In the genomic region with DNA sequence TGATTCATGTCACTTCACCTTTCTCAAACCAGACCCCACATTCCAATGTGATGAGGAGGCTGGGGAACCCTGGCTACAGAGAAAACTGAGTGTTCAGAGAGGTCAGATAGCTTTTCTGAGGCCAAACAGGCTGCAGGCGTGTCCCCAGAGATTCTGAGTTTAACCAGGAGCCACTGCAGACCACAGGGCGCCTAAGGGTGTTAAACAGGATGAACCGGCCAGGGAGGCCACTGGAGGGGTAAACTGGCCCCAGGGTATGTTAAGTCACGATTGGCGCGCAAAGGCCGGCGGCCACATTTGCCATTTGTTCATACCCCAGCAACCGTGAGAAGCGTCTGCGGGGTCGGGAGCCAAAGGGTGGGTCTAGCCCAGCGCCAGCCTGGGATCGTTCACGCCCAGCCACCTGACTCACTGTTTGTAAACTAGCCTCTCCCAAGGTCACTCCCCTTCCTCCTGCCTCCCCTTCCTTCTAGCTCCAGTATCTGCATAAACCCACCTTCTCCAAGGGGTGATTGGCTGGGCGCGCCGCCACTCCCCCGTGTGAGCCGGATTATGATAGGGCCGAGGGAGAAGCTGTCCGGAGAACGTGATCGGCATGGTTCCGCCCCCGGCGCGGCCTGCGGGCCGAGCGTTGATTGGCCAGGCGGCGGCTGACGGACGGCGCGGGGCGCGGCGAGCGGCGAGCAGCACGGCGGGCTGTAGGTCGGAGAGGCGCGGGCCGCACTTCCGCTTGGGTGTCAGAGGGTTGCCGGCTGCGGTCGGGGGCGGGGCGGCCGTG, we compare ENCODE assay signal across 8 mouse cellular contexts. TPM values are rescaled to one million over a fixed set of nuclear protein-coding genes. Genes with fewer than 3 reads are reported as not detected.
DNase-seq lines count a peak whose midpoint lies in the region; ATAC-seq and TF ChIP-seq lines count a peak whose summit lies in the region.

A gene (plus strand): TSS at position 646 of the 778 bp plus-strand sequence.

- H3K9me3 ChIP-seq in embryonic facial prominence, embryonic 14.5 days (ENCODE audit: control insufficient read depth, low read length), result peaks cover 1% of the 10 kb centered on the region; the same call in 1 of the 2 replicates
- H3K9me3 ChIP-seq in limb, embryonic 13.5 days, result no peaks in the 10 kb centered on the region
- H3K9me3 ChIP-seq in midbrain, embryonic 16.5 days (replicated peaks; ENCODE audit: control insufficient read depth, low read length, poor library complexity, severe bottlenecking), result no peaks in the 10 kb centered on the region

- H3K4me1 ChIP-seq in embryonic facial prominence, embryonic 14.5 days (ENCODE audit: control insufficient read depth, insufficient read depth, low read length), result peaks cover 9% of the 10 kb centered on the region; the same call in 1 of the 2 replicates
- H3K4me1 ChIP-seq in heart, adult 2 months (ENCODE audit: control insufficient read depth, insufficient read depth, low read length), result peaks cover 20% of the 10 kb centered on the region
- H3K4me1 ChIP-seq in limb, embryonic 13.5 days, result peaks cover 22% of the 10 kb centered on the region
- peaks cover 30% of the 10 kb centered on the region for H3K4me1 ChIP-seq in midbrain, embryonic 16.5 days (ENCODE audit: control insufficient read depth, insufficient read depth, low read length)

- no peak for TF ChIP-seq CTCF in heart, adult 2 months (IDR thresholded peaks at IDR 0.05)

- H3K9ac ChIP-seq in embryonic facial prominence, embryonic 14.5 days (ENCODE audit: low read depth, low read length), result peak within 1 kb of the TSS; percentile 82
- H3K9ac ChIP-seq in heart, adult 2 months (ENCODE audit: low read depth, low read length), result peak within 1 kb of the TSS; percentile 84
- H3K9ac ChIP-seq in limb, embryonic 13.5 days, result peak within 1 kb of the TSS; percentile 90
- peak within 1 kb of the TSS; percentile 72 for H3K9ac ChIP-seq in midbrain, embryonic 16.5 days (ENCODE audit: low read depth, low read length)

- ATAC-seq in embryonic facial prominence, embryonic 14.5 days (ENCODE audit: low read depth), result peak; percentile 99
- peak; percentile 99 for ATAC-seq in limb, embryonic 13.5 days (ENCODE audit: low FRiP score, low read depth)
- ATAC-seq in midbrain, embryonic 16.5 days, result peak; percentile 98

- WGBS in embryonic facial prominence, embryonic 14.5 days, result under 1% methylated on average over 17 of the region's 55 CpGs
- under 1% methylated on average over 55 of the region's 55 CpGs for WGBS in heart, adult 2 months
- WGBS in limb, embryonic 13.5 days, result under 1% methylated on average over 55 of the region's 55 CpGs
- WGBS in midbrain, embryonic 16.5 days, result under 1% methylated on average over 53 of the region's 55 CpGs

- H3K4me2 ChIP-seq in embryonic facial prominence, embryonic 14.5 days (ENCODE audit: low read depth, low read length), result peak within 1 kb of the TSS; percentile 74
- peak within 1 kb of the TSS; percentile 94 for H3K4me2 ChIP-seq in limb, embryonic 13.5 days (replicated peaks)
- H3K4me2 ChIP-seq in midbrain, embryonic 16.5 days (ENCODE audit: low read length), result peak within 1 kb of the TSS; percentile 74

- peak; percentile 100 for DNase-seq in 3T3-L1 (ENCODE audit: low read depth, low spot score)
- peak; percentile 98 to 99 for DNase-seq in adrenal gland, postnatal 4 days (ENCODE audit: low spot score in 2 of 2)
- peak; percentile 99 for DNase-seq in embryonic facial prominence, embryonic 14.5 days (ENCODE audit: low spot score)
- DNase-seq in heart, adult 2 months, result peak; percentile 100
- DNase-seq in kidney, adult 8-10 months, result peak; percentile 100
- peak; percentile 97 to 99 for DNase-seq in spleen, postnatal 10 days (ENCODE audit: low spot score in 2 of 2)

- TF ChIP-seq EP300 in heart, adult 2 months (IDR thresholded peaks at IDR 0.05; ENCODE audit: insufficient read depth, low read depth, low read length), result peak; percentile 37; the same call in 1 of the 2 replicates

- H3K36me3 ChIP-seq in embryonic facial prominence, embryonic 14.5 days (ENCODE audit: control insufficient read depth, insufficient read depth, low read length), result no peaks in the 10 kb centered on the region
- no peaks in the 10 kb centered on the region for H3K36me3 ChIP-seq in heart, adult 2 months (ENCODE audit: control insufficient read depth, insufficient read depth, low read length)
- H3K36me3 ChIP-seq in limb, embryonic 13.5 days, result peaks cover 6% of the 10 kb centered on the region
- H3K36me3 ChIP-seq in midbrain, embryonic 16.5 days (ENCODE audit: control insufficient read depth, insufficient read depth, low read length), result no peaks in the 10 kb centered on the region

- intact Hi-C loops in heart, adult 2 months (cut with DNase I), result loop anchor here (2.0 to 5.0 kb wide), 4 partner anchors 47 to 147 kb away; a partner anchor contains a TSS

- peak within 1 kb of the TSS; percentile 49 for H3K27ac ChIP-seq in embryonic facial prominence, embryonic 14.5 days (replicated peaks; ENCODE audit: low read depth, low read length)
- peak within 1 kb of the TSS; percentile 92 for H3K27ac ChIP-seq in heart, adult 2 months
- H3K27ac ChIP-seq in limb, embryonic 13.5 days, result peak within 1 kb of the TSS; percentile 52; the same call in 1 of the 2 replicates
- peak within 1 kb of the TSS; percentile 82 for H3K27ac ChIP-seq in midbrain, embryonic 16.5 days (ENCODE audit: low read length)

- peak within 1 kb of the TSS; percentile 78 for H3K4me3 ChIP-seq in embryonic facial prominence, embryonic 14.5 days (ENCODE audit: low read depth, low read length)
- H3K4me3 ChIP-seq in heart, adult 2 months, result peak within 1 kb of the TSS; percentile 81
- peak within 1 kb of the TSS; percentile 93 for H3K4me3 ChIP-seq in limb, embryonic 13.5 days
- H3K4me3 ChIP-seq in midbrain, embryonic 16.5 days (ENCODE audit: low read depth, low read length), result peak within 1 kb of the TSS; percentile 85

- peaks cover 4% of the 10 kb centered on the region; the same call in 1 of the 2 replicates for H3K79me2 ChIP-seq in heart, adult 2 months (replicated peaks; ENCODE audit: control insufficient read depth, insufficient read depth, low read length)

- peak; percentile 67 for TF ChIP-seq POLR2A in heart, adult 2 months (IDR thresholded peaks at IDR 0.05; ENCODE audit: insufficient read depth, low read depth, low read length)

- H3K27me3 ChIP-seq in embryonic facial prominence, embryonic 14.5 days (replicated peaks; ENCODE audit: control insufficient read depth, insufficient read depth, low read length), result no peaks in the 10 kb centered on the region
- H3K27me3 ChIP-seq in heart, adult 2 months (ENCODE audit: control insufficient read depth, insufficient read depth, low read length), result no peaks in the 10 kb centered on the region
- peaks cover 22% of the 10 kb centered on the region for H3K27me3 ChIP-seq in limb, embryonic 13.5 days
- H3K27me3 ChIP-seq in midbrain, embryonic 16.5 days (ENCODE audit: control insufficient read depth, insufficient read depth, low read depth, low read length), result no peaks in the 10 kb centered on the region

RNA-seq across cellular contexts. Expression of the gene that starts here (rescaled TPM):
- total RNA-seq in adrenal gland, postnatal 4 days (2021), result 10 to 100 TPM; 35.1 to 37.2 TPM
- 37.4 and 41.5 TPM in 2 replicates for polyA plus RNA-seq in embryonic facial prominence, embryonic 14.5 days (2014; fragmentation: Nextera tagmentation; extraction: Ambion mirVana)
- 10 to 100 TPM; 31.8 to 36.4 TPM for total RNA-seq in heart, adult 2 months (2021)
- 27.6 and 38.5 TPM in 2 replicates for polyA plus RNA-seq in heart, adult 2 months (2012; rRNA removed)
- polyA plus RNA-seq in limb, embryonic 13.5 days (2015; fragmentation: Nextera tagmentation; extraction: Ambion mirVana), result 38.7 and 40.1 TPM in 2 replicates
- 75.5 and 76.1 TPM in 2 replicates for polyA plus RNA-seq in midbrain, embryonic 16.5 days (2015; fragmentation: Nextera tagmentation; extraction: Ambion mirVana)

Comparison
In these comparisons a context has a peak if more than half of its experiments do, and no peak if none do; other contexts are left out.
1. Peak in every context shown above with its lines: DNase-seq, ATAC-seq, H3K4me3 ChIP-seq and H3K27ac ChIP-seq.